Mouse (Mus musculus) olfactory bulb, adult 2 months (tissue): ENCODE measurements around the gene Ltv1.

Experiments
- CTCF ChIP-seq: fragments of 200-500 bp; IDR thresholded peaks from 2 replicates; pipeline ENCODE4 v1.5.1; 2012; ENCODE audit warnings: low read depth, mild to moderate bottlenecking, low read length, moderate library complexity; ENCODE audit not compliant: insufficient read depth
- POLR2A ChIP-seq: fragments of 200-500 bp; IDR thresholded peaks from 2 replicates; pipeline ENCODE4 v1.6.1; 2012; ENCODE audit warnings: mild to moderate bottlenecking, low read depth, low read length, moderate library complexity; ENCODE audit not compliant: insufficient read depth

DNA sequence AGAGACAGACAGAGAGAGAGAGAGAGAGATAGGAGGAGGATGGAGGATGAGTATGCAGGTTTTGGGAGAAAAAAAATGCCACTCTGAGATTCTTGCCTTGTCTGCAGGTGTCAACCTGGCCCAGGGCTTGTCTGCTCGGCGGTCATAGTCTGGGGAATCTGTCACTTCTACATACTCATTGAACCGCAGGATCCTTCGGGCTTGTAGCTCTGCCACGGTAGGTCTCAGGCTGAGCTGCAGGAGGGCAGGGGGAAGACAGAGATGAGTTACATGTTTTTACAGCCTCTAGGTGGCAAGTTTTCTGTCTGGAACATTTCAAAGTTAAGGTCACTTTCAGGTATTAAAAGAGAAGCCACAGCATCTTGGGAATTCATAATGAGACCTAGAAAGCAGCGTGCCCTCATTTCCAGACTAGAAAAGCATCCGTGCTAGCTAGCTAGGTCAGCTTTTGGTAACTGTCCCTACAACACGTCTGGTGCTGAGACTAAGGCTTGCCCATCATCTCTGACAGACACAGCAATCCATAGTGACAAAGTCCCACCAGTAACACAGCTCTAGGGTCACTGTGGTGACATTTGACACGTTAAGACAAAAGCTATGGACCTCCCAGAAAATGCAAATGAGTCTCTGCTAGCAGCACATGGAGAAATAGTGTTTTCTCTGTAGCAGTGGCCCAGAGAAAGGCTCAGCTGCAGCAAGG lies 39.6 kb upstream of the Ltv1 start:
- TF ChIP-seq CTCF, result no peak
- TF ChIP-seq POLR2A, result no peak
